Mouse (Mus musculus): ENCODE measurements around the gene Fam117a. TPM values are rescaled to one million over a fixed set of nuclear protein-coding genes. Genes with fewer than 3 reads are reported as not detected.
"Not testable (repeated sequence)": the region's sequence is repeated elsewhere in the genome, so short reads cannot be mapped to it uniquely, and the experiment has no call there.

Gene Fam117a
- total RNA-seq, 1 experiment from 2014 or later = 45.7 TPM

DNA sequence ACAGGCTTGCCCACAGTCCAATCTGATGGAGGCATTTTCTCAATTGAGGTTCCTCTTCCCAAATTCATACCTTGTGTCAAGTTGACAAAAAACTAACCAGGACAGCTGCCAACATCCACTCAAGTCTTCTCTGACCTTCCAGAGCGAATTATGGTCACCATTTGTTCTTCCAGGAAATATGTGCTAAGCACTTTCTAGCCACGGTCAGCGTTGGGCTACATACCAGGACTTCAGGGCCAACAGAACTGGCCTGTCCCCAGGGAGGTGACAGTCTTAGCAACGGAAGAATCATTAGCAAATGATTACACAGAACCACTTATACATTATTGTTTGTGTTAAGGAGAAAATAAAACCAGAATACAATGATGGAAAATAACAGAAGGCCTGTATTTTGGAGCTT lies 69.0 kb downstream of the Fam117a start:
- ATAC-seq (ENCODE audit: extremely low read depth, insufficient number of reproducible peaks, low FRiP score, poor library complexity, severe bottlenecking) = no peak

DNA sequence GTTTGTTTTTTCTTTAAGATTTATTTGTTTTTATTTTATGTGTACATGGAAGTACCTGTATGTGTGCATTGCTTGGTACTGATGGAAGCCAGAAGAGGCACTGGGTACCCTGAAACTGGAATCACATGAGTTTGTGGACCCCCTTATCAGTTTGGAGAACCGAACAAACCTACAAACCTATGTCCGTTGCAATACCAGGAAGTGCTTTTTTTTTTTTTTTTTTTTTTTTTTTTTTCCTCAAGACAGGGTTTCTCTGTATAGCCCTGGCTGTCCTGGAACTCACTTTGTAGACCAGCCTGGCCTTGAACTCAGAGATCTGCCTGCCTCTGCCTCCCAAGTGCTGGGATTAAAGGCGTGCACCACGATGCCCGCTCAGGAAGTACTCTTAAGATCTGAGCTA lies 69.6 kb downstream of the Fam117a start:
- ATAC-seq (ENCODE audit: extremely low read depth, insufficient number of reproducible peaks, low FRiP score, poor library complexity, severe bottlenecking) = not testable (repeated sequence)

DNA sequence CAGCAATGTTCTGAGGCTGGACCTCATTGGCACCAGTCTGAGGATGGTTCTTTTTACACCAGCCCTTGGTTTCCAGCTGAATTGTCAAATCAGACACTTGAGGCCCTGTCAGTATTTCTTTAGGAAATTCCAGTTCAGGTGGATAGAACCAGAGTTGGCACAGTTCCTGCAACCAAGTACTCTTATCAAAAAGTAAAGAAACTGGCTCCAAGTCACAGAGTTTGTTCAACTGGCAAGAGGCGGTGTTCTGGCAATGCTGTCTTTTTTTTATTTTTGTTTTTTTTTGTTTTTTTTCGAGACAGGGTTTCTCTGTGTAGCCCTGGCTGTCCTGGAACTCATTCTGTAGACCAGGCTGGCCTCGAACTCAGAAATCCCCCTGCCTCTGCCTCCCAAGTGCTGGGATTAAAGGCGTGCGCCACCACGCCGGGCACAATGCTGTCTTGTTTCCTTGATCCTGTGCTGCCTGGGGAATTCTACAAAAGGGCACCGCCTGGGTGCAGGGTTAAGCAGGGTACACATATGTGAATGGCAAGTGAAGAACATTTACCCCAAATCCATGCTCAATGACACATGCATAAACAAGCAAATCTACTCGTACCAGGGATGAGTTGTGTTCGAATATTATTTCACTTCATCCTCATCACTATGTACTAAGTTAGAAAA lies 72.8 kb downstream of the Fam117a start:
- no peak for ATAC-seq (ENCODE audit: extremely low read depth, insufficient number of reproducible peaks, low FRiP score, poor library complexity, severe bottlenecking)

DNA sequence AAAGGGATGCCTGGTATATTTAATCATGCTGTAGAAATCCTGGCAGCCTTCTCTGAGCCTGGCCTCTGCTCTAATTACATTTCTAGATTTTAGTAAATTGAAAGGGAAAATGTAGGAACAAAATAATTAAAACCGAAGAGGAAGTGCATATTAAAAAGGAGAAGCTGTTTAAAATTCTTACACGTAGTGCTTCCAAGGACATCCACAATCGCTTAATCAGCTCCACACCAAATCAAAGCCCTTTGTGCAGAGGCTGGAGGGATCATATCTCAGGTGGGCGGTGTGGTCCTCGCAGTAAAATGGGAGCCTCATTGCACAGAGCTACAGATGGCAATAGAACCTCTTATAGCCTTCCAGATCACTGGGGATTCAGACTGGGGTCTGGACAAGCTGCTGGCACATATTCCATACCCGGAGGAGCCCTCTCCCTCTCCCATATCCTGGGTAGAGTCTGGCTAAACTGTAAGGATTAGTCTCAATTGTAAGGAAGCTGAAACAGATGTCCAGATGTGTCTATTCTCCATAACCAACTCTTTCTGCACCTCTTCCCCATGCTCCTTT lies 74.7 kb downstream of the Fam117a start:
- no peak for ATAC-seq (ENCODE audit: extremely low read depth, insufficient number of reproducible peaks, low FRiP score, poor library complexity, severe bottlenecking)

DNA sequence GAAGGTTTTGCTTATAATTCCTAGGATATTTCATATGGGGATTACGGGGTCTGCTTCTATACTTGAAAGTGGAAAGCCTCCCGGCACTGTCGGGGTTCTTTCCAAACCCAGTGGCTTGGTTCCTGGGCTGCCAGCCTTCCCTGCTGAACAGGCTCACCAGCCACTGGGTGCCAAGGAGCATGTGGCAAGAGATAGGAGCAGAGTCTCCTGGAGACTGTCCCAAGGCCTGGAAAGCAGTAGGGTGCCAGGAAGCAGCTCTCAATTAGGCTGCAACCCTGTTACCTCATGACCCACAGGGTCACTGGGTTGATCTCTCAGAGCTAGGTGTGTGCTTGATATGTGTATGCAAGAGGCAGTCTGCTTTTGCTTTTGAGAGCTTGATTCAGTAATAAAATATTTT lies 75.8 kb downstream of the Fam117a start:
- ATAC-seq (ENCODE audit: extremely low read depth, insufficient number of reproducible peaks, low FRiP score, poor library complexity, severe bottlenecking) = no peak

DNA sequence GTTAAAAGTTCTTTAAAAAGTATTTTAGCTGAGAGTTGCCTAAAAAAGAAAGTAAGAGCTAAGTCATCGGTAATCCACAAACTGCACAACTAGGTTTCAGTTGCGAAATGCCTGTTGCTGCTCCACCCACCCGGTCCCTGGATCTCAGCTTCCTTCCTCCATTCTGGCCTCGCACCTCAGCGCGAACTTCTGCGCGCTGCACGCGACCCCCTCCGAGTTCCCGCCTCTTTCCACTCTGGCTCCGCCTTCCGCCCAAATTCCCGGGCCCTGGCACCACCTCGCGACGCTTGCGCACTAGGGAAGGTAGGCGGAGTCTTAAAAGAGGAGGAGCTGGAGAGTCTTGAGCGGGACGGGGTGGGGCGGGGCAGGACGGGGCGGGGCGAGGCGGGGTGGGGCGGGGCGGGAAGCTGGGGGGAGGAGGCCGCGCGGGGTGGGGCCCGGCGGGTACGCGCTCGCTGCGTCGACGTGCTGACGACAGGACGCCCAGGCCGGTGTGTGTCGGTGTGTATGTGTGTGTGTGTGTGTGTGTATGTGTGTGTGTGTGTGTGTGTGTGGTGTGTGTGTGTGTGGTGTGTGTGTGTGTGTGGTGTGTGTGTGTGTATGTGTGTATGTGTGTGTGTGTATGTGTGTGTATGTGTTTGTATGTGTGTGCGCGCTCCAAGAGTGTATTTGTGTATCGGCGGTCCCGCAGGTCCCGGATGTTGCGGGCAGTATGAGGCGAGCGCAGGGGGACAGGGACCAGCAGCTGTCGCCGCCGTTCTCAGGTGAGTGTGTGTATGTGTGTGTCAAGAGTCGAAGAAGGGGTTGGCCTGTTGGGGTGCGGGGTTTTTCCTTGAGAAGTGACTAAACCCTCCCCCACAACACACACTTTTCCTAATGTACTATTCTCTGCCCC lies 77.1 kb downstream of the Fam117a start, which contains the start of gene Spop:
Gene Spop (plus strand): TSS at position 440 of the 895 bp plus-strand sequence.
- peak; percentile 86 for ATAC-seq (ENCODE audit: extremely low read depth, insufficient number of reproducible peaks, low FRiP score, poor library complexity, severe bottlenecking)

DNA sequence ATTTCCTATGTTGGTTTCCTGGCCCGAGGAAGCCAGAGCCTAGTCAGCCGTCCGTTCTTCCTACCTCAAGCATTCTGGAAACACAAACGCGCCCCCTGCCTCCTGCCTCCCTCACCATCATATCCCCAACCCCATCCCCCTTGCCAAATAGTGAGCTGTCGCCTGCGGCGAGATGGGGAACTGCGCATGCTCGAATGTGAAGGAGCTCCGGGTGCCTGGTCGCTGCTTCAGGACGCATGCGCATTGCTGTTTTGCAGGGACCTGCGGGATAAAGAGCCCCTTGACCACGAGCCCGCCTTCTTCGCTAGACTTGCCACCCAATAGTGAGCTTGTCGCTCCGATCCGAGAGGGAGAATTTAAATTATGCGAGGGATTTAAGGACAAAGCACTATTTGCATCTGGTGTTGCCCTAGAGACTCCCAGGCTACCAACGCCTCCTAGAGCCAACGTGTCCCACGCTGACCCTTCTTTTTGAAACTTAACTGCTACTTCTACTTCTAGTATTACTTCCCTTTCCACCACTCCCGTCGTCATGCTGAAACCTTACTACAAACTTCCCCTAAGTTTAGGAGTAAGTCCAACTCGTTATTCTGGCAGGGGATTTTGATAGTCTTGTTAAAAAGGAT lies 77.8 kb downstream of the Fam117a start:
- peak; percentile 62 for ATAC-seq (ENCODE audit: extremely low read depth, insufficient number of reproducible peaks, low FRiP score, poor library complexity, severe bottlenecking)

DNA sequence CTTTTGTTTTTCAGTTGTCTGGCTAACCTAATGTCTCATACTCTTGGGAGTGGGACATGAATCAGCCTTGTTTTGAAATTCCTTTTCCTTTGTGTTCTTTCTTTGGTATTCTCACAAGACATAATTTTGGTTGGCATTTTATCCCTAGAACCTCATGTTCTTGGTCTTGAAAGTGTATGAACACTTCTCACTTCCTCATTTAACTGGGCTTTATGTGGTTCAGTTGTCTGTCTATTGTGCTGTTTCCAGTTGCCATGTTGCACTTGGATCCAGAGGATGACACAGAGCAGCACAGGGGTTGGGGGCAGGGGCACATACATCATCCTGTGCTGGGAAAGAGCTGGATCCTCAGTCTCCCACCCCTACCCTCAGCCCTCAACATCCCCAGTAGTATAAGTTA lies 79.1 kb downstream of the Fam117a start:
- no peak for ATAC-seq (ENCODE audit: extremely low read depth, insufficient number of reproducible peaks, low FRiP score, poor library complexity, severe bottlenecking)

DNA sequence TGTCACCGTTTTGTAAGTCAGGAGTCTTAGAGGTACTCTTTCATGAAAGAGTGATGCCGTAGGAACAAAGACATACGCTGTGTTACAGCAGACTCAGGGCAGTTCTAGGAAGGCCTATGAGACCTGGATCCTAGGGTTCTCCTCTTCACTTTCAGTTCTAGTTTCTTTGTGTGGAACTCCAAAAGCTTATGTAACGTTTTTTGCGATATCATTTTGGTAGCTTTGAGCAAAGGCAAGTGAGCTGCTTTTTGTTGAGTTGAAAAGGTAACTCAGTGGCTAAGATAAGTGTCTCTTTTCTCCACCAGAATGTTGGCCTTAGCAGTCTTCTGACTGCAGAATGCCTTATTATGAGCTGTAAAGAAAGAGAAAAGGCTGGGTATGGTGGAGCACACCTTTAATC lies 80.5 kb downstream of the Fam117a start:
- no peak for ATAC-seq (ENCODE audit: extremely low read depth, insufficient number of reproducible peaks, low FRiP score, poor library complexity, severe bottlenecking)

DNA sequence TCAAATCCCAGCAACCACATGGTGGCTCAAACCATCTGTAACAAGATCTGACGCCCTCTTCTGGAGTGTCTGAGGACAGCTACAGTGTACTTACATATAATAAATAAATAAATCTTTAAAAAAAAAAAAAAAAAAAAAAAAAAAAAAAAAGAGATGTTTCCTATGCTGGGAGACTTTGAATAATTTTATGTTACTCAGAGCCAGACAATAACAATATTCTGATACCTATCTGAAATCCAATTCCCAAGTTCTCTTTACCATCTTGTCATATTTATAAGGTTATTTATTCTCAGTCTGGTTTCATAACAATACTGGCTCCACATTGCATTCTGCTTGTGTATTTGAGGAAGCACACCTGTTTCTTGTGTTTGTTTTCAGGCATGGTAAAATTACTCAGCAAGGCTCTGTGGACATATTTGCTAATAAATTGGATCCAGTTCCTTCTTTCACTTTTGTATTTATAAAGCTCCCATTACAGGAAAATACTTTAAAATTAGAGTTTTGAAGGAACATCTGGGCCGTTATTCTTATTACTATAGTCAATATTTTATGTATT lies 84.1 kb downstream of the Fam117a start:
- no peak for ATAC-seq (ENCODE audit: extremely low read depth, insufficient number of reproducible peaks, low FRiP score, poor library complexity, severe bottlenecking)

DNA sequence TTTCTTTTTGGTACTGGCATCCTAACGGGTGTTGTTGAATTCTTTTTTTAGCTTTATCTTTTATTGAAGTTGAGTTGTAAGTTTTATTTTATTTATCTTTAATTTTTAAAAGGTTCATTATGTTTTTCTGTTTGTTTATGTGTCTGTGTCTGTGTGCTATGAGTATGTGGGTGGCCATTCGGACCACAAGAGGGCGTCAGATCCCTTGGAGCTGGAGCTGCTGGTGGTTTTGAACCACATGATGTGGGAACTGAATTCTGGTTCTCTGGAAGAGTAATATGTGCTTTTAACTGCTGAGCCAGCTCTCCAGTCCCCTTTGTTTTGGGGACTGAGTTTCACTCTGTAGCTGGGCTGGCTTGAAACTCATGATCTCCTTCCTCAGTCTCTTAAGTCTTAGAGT lies 86.7 kb downstream of the Fam117a start:
- ATAC-seq (ENCODE audit: extremely low read depth, insufficient number of reproducible peaks, low FRiP score, poor library complexity, severe bottlenecking) = no peak

DNA sequence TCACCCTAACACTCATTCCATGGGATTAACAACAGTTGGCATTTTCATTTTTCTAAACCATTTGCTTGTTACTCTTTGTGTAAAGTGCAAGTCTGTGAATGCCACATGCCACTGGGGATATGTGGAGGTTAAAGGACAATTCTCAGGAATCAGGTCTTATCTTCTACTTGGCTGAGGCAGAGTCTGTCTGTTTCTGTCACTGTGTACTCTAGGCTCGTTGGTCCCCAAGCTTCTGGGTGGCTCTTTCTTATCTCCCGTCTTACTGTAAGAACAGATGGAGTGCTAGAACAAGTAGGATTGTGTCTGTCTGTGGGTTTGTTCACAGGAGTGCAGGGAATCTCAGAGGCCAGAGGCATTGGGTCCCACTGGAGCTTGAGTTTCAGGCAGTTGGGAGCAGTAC lies 94.5 kb downstream of the Fam117a start:
- no peak for ATAC-seq (ENCODE audit: extremely low read depth, insufficient number of reproducible peaks, low FRiP score, poor library complexity, severe bottlenecking)

Other genes starting within 250 kb of the Fam117a start
- not detected in 2 replicates for gene Dlx3, start 216.9 kb upstream of the Fam117a start, total RNA-seq (2017)
- not detected in 2 replicates for gene Dlx4, start 190.8 kb upstream of the Fam117a start, total RNA-seq (2017)
- 0.86 TPM in 1 of 2 replicates, not detected in the other for gene Tac4, start 75.5 kb upstream of the Fam117a start, total RNA-seq (2017)
- 63.7 and 69.5 TPM in 2 replicates for gene Kat7, start 26.8 kb upstream of the Fam117a start, total RNA-seq (2017)
- 29.1 and 35.5 TPM in 2 replicates for gene Slc35b1, start 47.7 kb downstream of the Fam117a start, total RNA-seq (2017)
- 89.4 and 104 TPM in 2 replicates for gene Spop, start 77.1 kb downstream of the Fam117a start, total RNA-seq (2017)
- not detected in 2 replicates for gene Nxph3, start 177.6 kb downstream of the Fam117a start, total RNA-seq (2017)